In the genomic region with DNA sequence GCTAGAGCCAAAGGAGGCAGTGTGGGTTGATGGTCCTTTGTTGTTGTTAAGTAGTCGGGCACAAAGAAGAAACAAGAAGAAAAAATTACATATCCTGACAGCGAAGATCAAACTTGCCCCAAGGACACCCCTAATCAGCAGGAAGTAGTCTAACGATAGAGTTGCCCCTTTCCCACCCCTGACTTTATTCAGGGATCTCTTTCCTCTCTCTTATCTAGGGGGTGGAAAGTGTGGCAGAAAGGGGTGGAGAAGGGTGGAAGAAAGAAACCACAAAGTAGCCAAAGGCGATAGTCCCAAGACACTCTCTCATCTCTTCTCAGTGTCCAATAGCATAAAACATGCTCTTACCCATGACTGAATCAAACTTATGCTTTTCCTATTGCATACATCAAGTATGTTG, we compare ENCODE assay signal across 7 mouse cellular contexts. TPM values are rescaled to one million over a fixed set of nuclear protein-coding genes. Genes with fewer than 3 reads are reported as not detected.
A peak's percentile ranks its signal among the peaks of the same experiment; 100 is the strongest.
DNase-seq lines count a peak whose midpoint lies in the region; ATAC-seq and TF ChIP-seq lines count a peak whose summit lies in the region.

No protein-coding gene starts in this region.

- H3K9ac ChIP-seq in lung, embryonic 14.5 days, result peak overlapping the region; percentile 95
- no peak overlapping the region for H3K9ac ChIP-seq in limb, embryonic 11.5 days (ENCODE audit: low read length)
- H3K9ac ChIP-seq in neural tube, embryonic 15.5 days (replicated peaks), result peak overlapping the region; percentile 28; the same call in 1 of the 2 replicates

- H3K36me3 ChIP-seq in lung, embryonic 14.5 days (ENCODE audit: insufficient read depth), result no peaks in the 10 kb centered on the region
- H3K36me3 ChIP-seq in limb, embryonic 11.5 days (ENCODE audit: control insufficient read depth, insufficient read depth, low read length), result no peaks in the 10 kb centered on the region
- no peaks in the 10 kb centered on the region for H3K36me3 ChIP-seq in neural tube, embryonic 15.5 days

- no peak for TF ChIP-seq CTCF in lung, embryonic 14.5 days (IDR thresholded peaks at IDR 0.05; ENCODE audit: low read depth)
- TF ChIP-seq CTCF in embryonic fibroblast, embryonic 13.5 days (IDR thresholded peaks at IDR 0.05; ENCODE audit: borderline replicate concordance, insufficient read depth, low read length), result no peak

- DNase-seq in lung, embryonic 14.5 days, result no peak
- DNase-seq in lung, postnatal 10 days, result no peak
- DNase-seq in limb, embryonic 11.5 days (ENCODE audit: low spot score), result no peak
- no peak for DNase-seq in cerebellum, adult 18-20 months
- DNase-seq in right cerebral cortex, adult 2 months (ENCODE audit: low spot score in 2 of 2), result no peak

- H3K27me3 ChIP-seq in lung, embryonic 14.5 days (ENCODE audit: insufficient read depth, low read length), result 0 out of 2 replicates have a peak, but pooled peaks cover 6% of the 10 kb centered on the region
- no peaks in the 10 kb centered on the region for H3K27me3 ChIP-seq in limb, embryonic 11.5 days (ENCODE audit: control insufficient read depth, insufficient read depth, low read length)
- H3K27me3 ChIP-seq in neural tube, embryonic 15.5 days (replicated peaks), result peaks cover 10% of the 10 kb centered on the region

- TF ChIP-seq POLR2A in embryonic fibroblast, embryonic 13.5 days (IDR thresholded peaks at IDR 0.05; ENCODE audit: low read depth, low read length), result no peak

- ATAC-seq in lung, embryonic 14.5 days (ENCODE audit: insufficient read depth), result no peak
- no peak for ATAC-seq in limb, embryonic 11.5 days (ENCODE audit: insufficient number of reproducible peaks, low FRiP score, low TSS enrichment, low read depth)
- ATAC-seq in neural tube, embryonic 15.5 days (ENCODE audit: low FRiP score), result no peak

- peak overlapping the region; percentile 98 for H3K4me3 ChIP-seq in lung, embryonic 14.5 days (ENCODE audit: low read depth, low read length)
- peak overlapping the region; percentile 34 for H3K4me3 ChIP-seq in embryonic fibroblast, embryonic 13.5 days (ENCODE audit: insufficient read depth, low read length)
- H3K4me3 ChIP-seq in limb, embryonic 11.5 days (ENCODE audit: low read depth, low read length), result no peak overlapping the region
- peak overlapping the region; percentile 66 for H3K4me3 ChIP-seq in neural tube, embryonic 15.5 days (replicated peaks)

- H3K4me1 ChIP-seq in lung, embryonic 14.5 days (ENCODE audit: insufficient read depth), result peaks cover 11% of the 10 kb centered on the region
- peaks cover 16% of the 10 kb centered on the region for H3K4me1 ChIP-seq in embryonic fibroblast, embryonic 13.5 days (ENCODE audit: control insufficient read depth, insufficient read depth, low read length)
- peaks cover 13% of the 10 kb centered on the region for H3K4me1 ChIP-seq in limb, embryonic 11.5 days (ENCODE audit: control insufficient read depth, insufficient read depth, low read length)
- H3K4me1 ChIP-seq in neural tube, embryonic 15.5 days, result peaks cover 28% of the 10 kb centered on the region

- no peak overlapping the region for H3K27ac ChIP-seq in lung, embryonic 14.5 days (ENCODE audit: low read depth)
- no peak overlapping the region for H3K27ac ChIP-seq in embryonic fibroblast, embryonic 13.5 days (ENCODE audit: insufficient read depth, low read length)
- no peak overlapping the region for H3K27ac ChIP-seq in limb, embryonic 11.5 days (replicated peaks; ENCODE audit: low read depth, low read length)
- no peak overlapping the region for H3K27ac ChIP-seq in neural tube, embryonic 15.5 days (replicated peaks)

- H3K9me3 ChIP-seq in lung, embryonic 14.5 days (ENCODE audit: low read depth, low read length), result no peaks in the 10 kb centered on the region
- no peaks in the 10 kb centered on the region for H3K9me3 ChIP-seq in limb, embryonic 11.5 days (ENCODE audit: control insufficient read depth, low read length)
- no peaks in the 10 kb centered on the region for H3K9me3 ChIP-seq in neural tube, embryonic 15.5 days (replicated peaks)

- peak overlapping the region; percentile 88 for H3K4me2 ChIP-seq in lung, embryonic 14.5 days
- peak overlapping the region; percentile 79 for H3K4me2 ChIP-seq in limb, embryonic 11.5 days (ENCODE audit: low read depth, severe bottlenecking)
- H3K4me2 ChIP-seq in neural tube, embryonic 15.5 days, result peak overlapping the region; percentile 87

- 33% methylated on average over 4 of the region's 4 CpGs for WGBS in lung, embryonic 14.5 days
- WGBS in limb, embryonic 11.5 days, result 60% methylated on average over 4 of the region's 4 CpGs
- 80% methylated on average over 4 of the region's 4 CpGs for WGBS in neural tube, embryonic 15.5 days

RNA-seq across cellular contexts. Expression of a gene that starts 1.9 kb away (rescaled TPM):
- polyA plus RNA-seq in lung, embryonic 14.5 days (2014; fragmentation: Nextera tagmentation; extraction: Ambion mirVana), result 38.4 and 39.8 TPM in 2 replicates
- polyA plus RNA-seq in embryonic fibroblast, embryonic 13.5 days (2011; ENCODE audit: insufficient read length, low read depth, missing spikeins), result 31.1 and 38.9 TPM in 2 replicates
- polyA plus RNA-seq in limb, embryonic 11.5 days (2014; fragmentation: Nextera tagmentation; extraction: Ambion mirVana), result 38.7 and 43.2 TPM in 2 replicates
- 36.9 and 38.6 TPM in 2 replicates for polyA plus RNA-seq in neural tube, embryonic 15.5 days (2015; fragmentation: Nextera tagmentation; extraction: Ambion mirVana)
